Mouse (Mus musculus) liver, embryonic 11.5 days (tissue): ENCODE measurements around the gene Tas1r3. TPM values are rescaled to one million over a fixed set of nuclear protein-coding genes. Genes with fewer than 3 reads are reported as not detected.

ENCODE experiments used
- ATAC-seq: fragments of 200-750 bp; cut with Nextera tagmentation; replicated peaks from 2 replicates; pipeline ENCODE4 v1.8.0; 2017; ENCODE audit warnings: moderate number of reproducible peaks, mild to moderate bottlenecking, moderate TSS enrichment, moderate library complexity; ENCODE audit not compliant: low FRiP score
- DNase-seq: peaks from one replicate; pipeline ENCODE4 v3.0.0-alpha.2; 2017; ENCODE audit warnings: low spot score
- H3K27ac ChIP-seq: fragments of 300-500 bp; sonication (generic); 2 replicates; pipeline ENCODE4 v1.5.1; 2014; ENCODE audit warnings: mild to moderate bottlenecking, low read depth, low read length, control low read depth
- H3K27me3 ChIP-seq: fragments of 300-500 bp; sonication (generic); replicated peaks from 2 replicates; pipeline ENCODE4 v1.6.1; 2014; ENCODE audit warnings: low read length, mixed read lengths; ENCODE audit not compliant: control insufficient read depth, insufficient read depth
- H3K36me3 ChIP-seq: fragments of 300-500 bp; sonication (generic); 2 replicates; pipeline ENCODE4 v1.6.1; 2014; ENCODE audit warnings: mild to moderate bottlenecking, low read length, moderate library complexity, mixed read lengths; ENCODE audit not compliant: control insufficient read depth, insufficient read depth
- H3K4me1 ChIP-seq: fragments of 300-500 bp; sonication (generic); replicated peaks from 2 replicates; pipeline ENCODE4 v1.6.1; 2014; ENCODE audit warnings: low read length, mixed read lengths; ENCODE audit not compliant: control insufficient read depth, insufficient read depth
- H3K4me2 ChIP-seq: fragments of 300-500 bp; sonication (generic); 2 replicates; pipeline ENCODE4 v1.6.1; 2014; ENCODE audit warnings: mild to moderate bottlenecking, control low read depth, moderate library complexity
- H3K4me3 ChIP-seq: fragments of 300-500 bp; sonication (generic); 2 replicates; pipeline ENCODE4 v1.5.1; 2014; ENCODE audit warnings: low read depth, low read length, control low read depth
- H3K9ac ChIP-seq: fragments of 300-500 bp; sonication (generic); 2 replicates; pipeline ENCODE4 v1.6.1; 2014; ENCODE audit warnings: low read depth, low read length, control low read depth
- H3K9me3 ChIP-seq: fragments of 300-500 bp; sonication (generic); 2 replicates; pipeline ENCODE4 v1.6.1; 2016; ENCODE audit warnings: low read length, inconsistent platforms, mixed read lengths; ENCODE audit not compliant: control insufficient read depth
- WGBS: fragments of 180-500 bp; shearing (Covaris S2); extraction: QIAGEN DNeasy Blood & Tissue Kit; methylation state at CpG from one replicate; pipeline ENCODE4 v1.1.7; 2014; 5-methylcytosine and 5-hydroxymethylcytosine counted together
- polyA plus RNA-seq: library from polyadenylated mRNA; unstranded; fragments of >200 nt; fragmentation: Nextera tagmentation; extraction: Ambion mirVana; gene quantifications from 2 replicates; pipeline ENCODE4 v1.2.1, GENCODE M21; 2014

The Tas1r3 gene
- polyA plus RNA-seq, 1 experiment from 2014 or later, result 0.22 TPM

DNA sequence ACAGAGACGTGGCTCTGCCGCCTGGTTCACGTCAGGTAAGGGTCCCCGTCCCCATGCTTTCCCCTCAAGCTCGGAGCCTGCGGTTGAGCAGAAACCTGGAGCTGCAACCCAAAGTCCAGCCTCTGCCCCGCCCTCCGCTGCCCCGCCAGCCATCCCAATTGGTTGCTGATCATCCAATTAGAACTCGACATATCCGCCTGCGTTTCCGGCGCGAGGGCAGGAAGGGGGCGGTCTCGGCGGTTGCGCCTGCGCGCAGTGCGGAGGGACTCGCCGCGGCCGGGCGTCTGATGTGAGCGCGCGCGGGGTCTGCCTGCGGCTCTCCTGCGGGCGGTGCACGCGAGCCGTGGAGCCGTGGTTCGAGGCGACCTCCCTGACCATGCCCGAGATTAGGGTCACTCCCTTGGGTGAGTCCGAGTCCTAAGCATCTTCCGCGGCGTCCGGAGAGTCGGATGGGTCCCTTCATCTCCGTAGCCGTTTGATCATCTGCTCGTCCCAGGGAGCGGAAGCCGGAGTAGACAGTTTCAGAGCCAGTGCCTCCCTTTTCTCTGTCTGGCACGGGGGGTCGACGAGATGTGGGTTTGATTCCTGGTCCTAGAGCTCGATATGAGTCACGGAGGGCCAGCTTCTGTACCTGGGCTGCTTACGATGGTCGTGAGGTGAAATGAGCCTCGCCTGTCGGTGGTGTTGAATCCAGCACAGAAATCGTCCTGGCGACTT is 6.3 kb upstream of the Tas1r3 start, which contains the start of the genes Cptp and Ints11:
TSS of gene Cptp (minus strand) at position 124 of the 717 bp plus-strand sequence.
TSS of gene Ints11 (plus strand) at position 230 of the 717 bp plus-strand sequence.
- Histone ChIP-seq H3K9me3 (no peaks in the 10 kb centered on the region), H3K36me3 (peaks cover 21% of the 10 kb centered on the region), H3K27ac (0 out of 2 replicates have a peak within 1 kb of the TSS, but pooled peaks have one; percentile 3), H3K4me2 (peak within 1 kb of the TSS; percentile 91), H3K4me1 (peaks cover 13% of the 10 kb centered on the region), H3K9ac (peak within 1 kb of the TSS; percentile 71), H3K4me3 (peak within 1 kb of the TSS; percentile 81), H3K27me3 (no peaks in the 10 kb centered on the region)
- peak; percentile 96 for ATAC-seq
- WGBS, result under 1% methylated on average over 63 of the region's 63 CpGs
- peak; percentile 97 for DNase-seq

- no peak for DNase-seq
- ATAC-seq, result peak; percentile 24
- Histone ChIP-seq H3K4me2 (peak overlapping the region; percentile 91), H3K4me1 (peaks cover 13% of the 10 kb centered on the region), H3K36me3 (peaks cover 19% of the 10 kb centered on the region), H3K9ac (peak overlapping the region; percentile 71), H3K4me3 (peak overlapping the region; percentile 81), H3K27me3 (no peaks in the 10 kb centered on the region), H3K9me3 (no peaks in the 10 kb centered on the region), H3K27ac (no peak overlapping the region)
- WGBS, result 10% methylated on average over 22 of the region's 22 CpGs
Measured at GRCm38 (mm10) chr4:155868614-155869298, 5.6 kb upstream of the Tas1r3 start.

- no peak for ATAC-seq
- H3K4me2 ChIP-seq, result no peak overlapping the region
- DNase-seq, result no peak
- H3K27me3 ChIP-seq, result no peaks in the 10 kb centered on the region
- no peak overlapping the region for H3K9ac ChIP-seq
- 86% methylated on average over 7 of the region's 7 CpGs for WGBS
- no peak overlapping the region for H3K27ac ChIP-seq
- H3K9me3 ChIP-seq, result no peaks in the 10 kb centered on the region
- H3K4me1 ChIP-seq, result no peaks in the 10 kb centered on the region
- no peak overlapping the region for H3K4me3 ChIP-seq
- H3K36me3 ChIP-seq, result peaks cover 24% of the 10 kb centered on the region; the same call in 1 of the 2 replicates
Measured at GRCm38 (mm10) chr4:155861787-155862186, 1.4 kb downstream of the Tas1r3 start.

DNA sequence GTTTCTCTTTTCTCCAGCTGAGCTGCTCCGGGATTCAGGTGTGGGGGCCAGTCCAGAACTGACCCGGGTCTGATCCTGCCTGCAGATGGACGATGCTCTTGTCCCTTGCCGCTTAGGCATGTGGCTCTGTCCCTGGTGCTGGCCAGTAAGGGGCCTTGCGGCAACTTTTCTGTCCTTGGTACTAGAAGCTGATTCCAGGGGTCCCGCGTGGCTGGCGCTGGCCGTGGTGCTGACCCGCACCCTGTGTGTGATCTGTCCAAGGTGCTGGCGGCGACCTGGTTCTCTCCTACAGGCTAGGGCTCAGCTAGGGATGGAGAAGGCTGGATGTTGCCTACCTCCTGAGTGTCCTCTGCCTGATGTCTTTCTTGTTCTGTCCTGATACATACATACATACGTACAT is 3.8 kb downstream of the Tas1r3 start:
- 31% methylated on average over 13 of the region's 13 CpGs for WGBS
- H3K4me1 ChIP-seq, result peaks cover 8% of the 10 kb centered on the region
- H3K36me3 ChIP-seq, result peaks cover 25% of the 10 kb centered on the region; the same call in 1 of the 2 replicates
- ATAC-seq (peak; percentile 52), DNase-seq (peak; percentile 85)
- H3K27ac ChIP-seq, result no peak overlapping the region
- no peak overlapping the region for H3K4me2 ChIP-seq
- no peak overlapping the region for H3K9ac ChIP-seq
- no peak overlapping the region for H3K4me3 ChIP-seq
- no peaks in the 10 kb centered on the region for H3K9me3 ChIP-seq
- H3K27me3 ChIP-seq, result no peaks in the 10 kb centered on the region

DNA sequence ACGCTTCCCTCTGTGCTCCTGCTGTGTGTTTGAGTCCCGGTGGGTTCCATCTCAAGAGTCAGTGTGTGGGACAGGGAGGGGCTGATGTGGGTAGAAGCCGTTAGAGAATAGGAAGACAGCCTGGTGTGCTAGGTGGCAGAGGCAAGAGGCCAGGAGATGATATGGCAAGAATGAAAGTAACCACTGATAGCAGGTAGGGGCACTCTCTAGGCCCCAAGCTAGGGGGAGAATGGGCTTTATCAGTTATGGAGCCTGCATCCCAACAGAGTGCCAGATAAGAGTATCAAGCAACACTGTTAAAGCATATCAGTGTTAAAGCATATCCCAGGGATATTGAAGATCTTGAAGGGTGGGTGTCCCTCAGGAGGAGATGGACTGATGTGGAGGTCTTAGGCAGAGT is 6.3 kb downstream of the Tas1r3 start:
- Histone ChIP-seq H3K9me3 (no peaks in the 10 kb centered on the region), H3K4me2 (no peak overlapping the region), H3K9ac (no peak overlapping the region), H3K4me1 (peaks cover 8% of the 10 kb centered on the region), H3K36me3 (peaks cover 32% of the 10 kb centered on the region; the same call in 1 of the 2 replicates), H3K4me3 (no peak overlapping the region), H3K27me3 (no peaks in the 10 kb centered on the region), H3K27ac (no peak overlapping the region)
- DNase-seq, result no peak
- peak; percentile 42 for ATAC-seq
- WGBS, result 62% methylated on average over 3 of the region's 3 CpGs

- Histone ChIP-seq H3K9me3 (no peaks in the 10 kb centered on the region), H3K4me3 (no peak overlapping the region), H3K27ac (no peak overlapping the region; the same call in 1 of the 2 replicates), H3K9ac (no peak overlapping the region), H3K36me3 (peaks cover 32% of the 10 kb centered on the region; the same call in 1 of the 2 replicates), H3K4me1 (peaks cover 8% of the 10 kb centered on the region), H3K27me3 (no peaks in the 10 kb centered on the region), H3K4me2 (no peak overlapping the region)
- DNase-seq (no peak), ATAC-seq (no peak)
- WGBS, result 86% methylated on average over 12 of the region's 12 CpGs
Measured at GRCm38 (mm10) chr4:155856071-155856470, 7.1 kb downstream of the Tas1r3 start.

- ATAC-seq (no peak), DNase-seq (no peak)
- no peaks in the 10 kb centered on the region for H3K9me3 ChIP-seq
- H3K4me1 ChIP-seq, result peaks cover 8% of the 10 kb centered on the region
- H3K27me3 ChIP-seq, result no peaks in the 10 kb centered on the region
- peaks cover 29% of the 10 kb centered on the region; the same call in 1 of the 2 replicates for H3K36me3 ChIP-seq
- no peak overlapping the region for H3K9ac ChIP-seq
- WGBS, result 94% methylated on average over 12 of the region's 12 CpGs
- H3K27ac ChIP-seq, result no peak overlapping the region
- H3K4me2 ChIP-seq, result no peak overlapping the region
- H3K4me3 ChIP-seq, result no peak overlapping the region
Measured at GRCm38 (mm10) chr4:155854991-155855390, 8.2 kb downstream of the Tas1r3 start.

DNA sequence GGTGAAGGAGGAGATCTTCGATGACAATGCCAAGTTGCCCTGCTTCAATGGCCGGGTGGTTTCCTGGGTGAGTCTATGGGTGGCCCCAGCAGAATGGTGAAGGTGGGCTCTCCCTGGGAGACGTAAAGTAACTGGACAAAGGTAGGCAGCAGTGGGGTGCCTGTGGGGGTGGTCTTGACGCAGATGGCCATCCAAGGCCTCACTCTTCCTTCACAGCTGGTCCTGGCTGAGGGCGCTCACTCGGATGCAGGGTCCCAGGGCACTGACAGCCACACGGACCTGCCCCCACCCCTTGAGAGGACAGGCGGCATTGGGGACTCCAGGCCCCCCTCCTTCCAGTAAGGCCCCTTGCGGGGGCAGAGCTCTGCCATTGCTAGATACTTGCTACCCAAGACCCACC is 9.7 kb downstream of the Tas1r3 start:
- H3K36me3 ChIP-seq, result peaks cover 24% of the 10 kb centered on the region; the same call in 1 of the 2 replicates
- H3K9ac ChIP-seq, result no peak overlapping the region
- H3K27me3 ChIP-seq, result no peaks in the 10 kb centered on the region
- no peak overlapping the region for H3K4me2 ChIP-seq
- peaks cover 22% of the 10 kb centered on the region for H3K4me1 ChIP-seq
- H3K27ac ChIP-seq, result no peak overlapping the region
- ATAC-seq (no peak), DNase-seq (no peak)
- H3K4me3 ChIP-seq, result no peak overlapping the region
- no peaks in the 10 kb centered on the region for H3K9me3 ChIP-seq
- 90% methylated on average over 9 of the region's 9 CpGs for WGBS
